ENCODE assay signal across 8 mouse cellular contexts in genomic region chr9:98965084-98965483, GRCm38 (mm10). TPM values are rescaled to one million over a fixed set of nuclear protein-coding genes. Genes with fewer than 3 reads are reported as not detected.
DNase-seq lines count a peak whose midpoint lies in the region; ATAC-seq and TF ChIP-seq lines count a peak whose summit lies in the region.

No protein-coding gene starts in this region.

- H3K9me3 ChIP-seq in lung, embryonic 14.5 days (ENCODE audit: low read depth, low read length), result no peaks in the 10 kb centered on the region
- H3K9me3 ChIP-seq in embryonic facial prominence, embryonic 13.5 days, result no peaks in the 10 kb centered on the region

- peak; percentile 57; the same call in 1 of the 2 replicates for ATAC-seq in lung, embryonic 14.5 days (ENCODE audit: insufficient read depth)
- ATAC-seq in embryonic facial prominence, embryonic 13.5 days (ENCODE audit: insufficient number of reproducible peaks, insufficient read depth, low FRiP score, low TSS enrichment, low read depth), result no peak

- peak; percentile 22; the same call in 1 of the 2 replicates for TF ChIP-seq CTCF in cerebellum, adult 2 months (IDR thresholded peaks at IDR 0.05; ENCODE audit: borderline replicate concordance, insufficient read depth, low read depth, low read length)
- TF ChIP-seq CTCF in lung, embryonic 14.5 days (IDR thresholded peaks at IDR 0.05; ENCODE audit: low read depth), result peak; percentile 70

- H3K27ac ChIP-seq in cerebellum, adult 2 months (ENCODE audit: insufficient read depth, low read length), result no peak overlapping the region
- H3K27ac ChIP-seq in lung, embryonic 14.5 days (ENCODE audit: low read depth), result no peak overlapping the region
- H3K27ac ChIP-seq in embryonic facial prominence, embryonic 13.5 days, result no peak overlapping the region

- WGBS in cerebellum, adult 2 months, result 4% methylated on average over 18 of the region's 18 CpGs
- WGBS in lung, embryonic 14.5 days, result 4% methylated on average over 18 of the region's 18 CpGs
- WGBS in embryonic facial prominence, embryonic 13.5 days, result 2% methylated on average over 18 of the region's 18 CpGs

- no peak for TF ChIP-seq POLR2A in cerebellum, adult 2 months (IDR thresholded peaks at IDR 0.05; ENCODE audit: borderline replicate concordance, insufficient read depth, low read length)

- H3K36me3 ChIP-seq in lung, embryonic 14.5 days (ENCODE audit: insufficient read depth), result no peaks in the 10 kb centered on the region
- no peaks in the 10 kb centered on the region for H3K36me3 ChIP-seq in embryonic facial prominence, embryonic 13.5 days

- no peak for DNase-seq in cerebellum, adult 2 months
- no peak for DNase-seq in cerebellum, adult 11 months
- DNase-seq in lung, embryonic 14.5 days, result peak; percentile 73
- no peak for DNase-seq in lung, postnatal 25 days (ENCODE audit: low spot score)
- DNase-seq in kidney, postnatal 10 days, result peak; percentile 70
- DNase-seq in retina, postnatal 1 day, result peak; percentile 71
- no peak for DNase-seq in gastrocnemius, adult 18-20 months (ENCODE audit: low spot score)

- no peak overlapping the region for H3K9ac ChIP-seq in lung, embryonic 14.5 days
- H3K9ac ChIP-seq in embryonic facial prominence, embryonic 13.5 days, result no peak overlapping the region

- no peak overlapping the region for H3K4me3 ChIP-seq in cerebellum, adult 2 months (replicated peaks; ENCODE audit: insufficient read depth, low read depth, low read length)
- no peak overlapping the region for H3K4me3 ChIP-seq in lung, embryonic 14.5 days (ENCODE audit: low read depth, low read length)
- H3K4me3 ChIP-seq in embryonic facial prominence, embryonic 13.5 days, result peak overlapping the region; percentile 13; the same call in 1 of the 2 replicates

- no peak overlapping the region for H3K4me2 ChIP-seq in lung, embryonic 14.5 days
- H3K4me2 ChIP-seq in embryonic facial prominence, embryonic 13.5 days, result peak overlapping the region; percentile 41

- no peaks in the 10 kb centered on the region for H3K4me1 ChIP-seq in cerebellum, adult 2 months (ENCODE audit: control insufficient read depth, insufficient read depth, low read length)
- no peaks in the 10 kb centered on the region for H3K4me1 ChIP-seq in lung, embryonic 14.5 days (ENCODE audit: insufficient read depth)
- peaks cover 6% of the 10 kb centered on the region; the same call in 1 of the 2 replicates for H3K4me1 ChIP-seq in embryonic facial prominence, embryonic 13.5 days

- peaks cover 15% of the 10 kb centered on the region; the same call in 1 of the 2 replicates for H3K27me3 ChIP-seq in cerebellum, adult 2 months (ENCODE audit: control insufficient read depth, insufficient read depth, low read length)
- H3K27me3 ChIP-seq in lung, embryonic 14.5 days (ENCODE audit: insufficient read depth, low read length), result peaks cover 78% of the 10 kb centered on the region
- peaks cover 95% of the 10 kb centered on the region for H3K27me3 ChIP-seq in embryonic facial prominence, embryonic 13.5 days

RNA-seq across cellular contexts. Expression of gene Foxl2, which starts 10.0 kb away (rescaled TPM):
- polyA plus RNA-seq in cerebellum, adult 2 months (2012; rRNA removed), result 0.25 and 0.28 TPM in 2 replicates
- polyA plus RNA-seq in lung, embryonic 14.5 days (2014; fragmentation: Nextera tagmentation; extraction: Ambion mirVana), result 0.07 TPM in 1 of 2 replicates, not detected in the other
- 1.2 and 1.7 TPM in 2 replicates for polyA plus RNA-seq in embryonic facial prominence, embryonic 13.5 days (2015; fragmentation: Nextera tagmentation; extraction: Ambion mirVana)
- under 1 TPM in 1 of 2 experiments, not detected in 1; 0.09 TPM for total RNA-seq in gastrocnemius, adult 18-20 months (2021)

RNA-seq across cellular contexts. Expression of gene Faim, which starts 21.1 kb away (rescaled TPM):
- polyA plus RNA-seq in cerebellum, adult 2 months (2012; rRNA removed), result 37.7 and 37.8 TPM in 2 replicates
- polyA plus RNA-seq in lung, embryonic 14.5 days (2014; fragmentation: Nextera tagmentation; extraction: Ambion mirVana), result 45.1 and 47.7 TPM in 2 replicates
- polyA plus RNA-seq in embryonic facial prominence, embryonic 13.5 days (2015; fragmentation: Nextera tagmentation; extraction: Ambion mirVana), result 48.8 and 59.1 TPM in 2 replicates
- 1 to 10 TPM; 1.3 to 2.0 TPM for total RNA-seq in gastrocnemius, adult 18-20 months (2021)

Comparison
In these comparisons a context has a peak if more than half of its experiments do, and no peak if none do; other contexts are left out.
1. DNase-seq: peak in lung, embryonic 14.5 days (single experiment), kidney, postnatal 10 days (single experiment) and retina, postnatal 1 day (single experiment); none in cerebellum, adult 2 months (0 of 2), cerebellum, adult 11 months (single experiment), lung, postnatal 25 days (single experiment) and gastrocnemius, adult 18-20 months (single experiment).